Mouse (Mus musculus): ENCODE measurements around the gene Ube4b. TPM values are rescaled to one million over a fixed set of nuclear protein-coding genes. Genes with fewer than 3 reads are reported as not detected.
"Not testable (repeated sequence)": the region's sequence is repeated elsewhere in the genome, so short reads cannot be mapped to it uniquely, and the experiment has no call there.

Ube4b gene
- polyA plus RNA-seq, 1 experiment from 2014 or later, result 29.9 TPM

DNA sequence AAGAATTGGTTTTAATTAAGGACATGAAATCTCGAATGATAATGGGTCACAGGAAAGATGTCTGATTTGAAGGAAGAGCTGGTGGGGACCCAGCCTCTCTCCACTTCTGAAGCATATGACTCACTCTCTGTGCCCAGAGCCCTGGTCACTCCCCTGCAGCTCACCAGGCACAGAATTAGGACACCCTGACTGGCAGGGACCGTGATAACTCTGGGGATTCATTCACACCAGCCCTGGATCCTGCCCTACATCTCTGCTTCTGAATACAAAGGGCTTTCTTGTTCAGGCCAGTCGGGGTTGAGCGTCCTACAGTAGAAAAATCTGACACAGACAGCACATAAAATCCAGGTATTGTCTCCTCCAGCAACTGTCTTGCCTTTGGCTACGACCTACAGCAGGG, 32.0 kb upstream of the Ube4b start:
- WGBS, result 63% methylated on average over 5 of the region's 5 CpGs
- Histone ChIP-seq H3K27me3 (ENCODE audit: control insufficient read depth, insufficient read depth, low read length) (no peaks in the 10 kb centered on the region), H3K4me2 (ENCODE audit: low read depth, low read length) (no peak overlapping the region), H3K27ac (ENCODE audit: low read length) (no peak overlapping the region; the same call in 1 of the 2 replicates), H3K9me3 (replicated peaks; ENCODE audit: control insufficient read depth, low read length) (no peaks in the 10 kb centered on the region), H3K36me3 (ENCODE audit: control insufficient read depth, insufficient read depth) (no peaks in the 10 kb centered on the region), H3K4me3 (ENCODE audit: low read length) (no peak overlapping the region), H3K4me1 (ENCODE audit: control insufficient read depth, insufficient read depth, low read length) (peaks cover 10% of the 10 kb centered on the region), H3K9ac (ENCODE audit: low read length) (no peak overlapping the region)
- no peak for ATAC-seq (replicated peaks; ENCODE audit: extremely low read depth, insufficient read depth, low FRiP score)

DNA sequence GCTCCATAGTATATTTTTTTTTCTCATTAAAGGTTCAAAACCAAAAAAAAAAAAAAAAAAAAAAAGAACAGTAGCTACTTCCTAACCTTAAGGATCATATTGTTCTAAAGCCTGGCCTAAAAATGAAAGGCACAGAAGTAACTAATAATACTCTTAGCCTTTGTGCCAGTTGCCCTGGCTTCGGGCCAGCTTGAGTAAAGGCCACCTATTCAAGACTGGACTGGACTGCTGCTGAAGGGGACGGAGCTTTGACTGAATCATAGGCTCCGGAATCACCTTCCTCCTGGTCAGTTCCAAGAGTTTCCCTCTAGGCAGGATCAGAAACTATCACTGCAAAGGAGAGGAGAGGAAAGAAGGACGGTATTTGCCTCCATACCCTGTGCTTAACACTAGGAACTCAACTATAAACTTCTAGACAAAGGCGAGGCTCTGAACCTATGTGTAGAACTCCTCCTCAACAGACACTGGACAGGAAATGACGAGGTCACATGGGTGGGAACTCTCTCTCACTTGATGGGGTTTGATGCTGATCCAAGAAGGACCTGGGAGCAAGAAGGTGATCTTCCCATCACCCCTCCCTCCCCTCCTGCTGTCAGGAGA, 31.4 kb upstream of the Ube4b start:
- WGBS, result 59% methylated on average over 6 of the region's 6 CpGs
- Histone ChIP-seq H3K27ac (ENCODE audit: low read length) (peak overlapping the region; percentile 35; the same call in 1 of the 2 replicates), H3K4me3 (ENCODE audit: low read length) (no peak overlapping the region), H3K36me3 (ENCODE audit: control insufficient read depth, insufficient read depth) (no peaks in the 10 kb centered on the region), H3K4me2 (ENCODE audit: low read depth, low read length) (no peak overlapping the region), H3K9me3 (replicated peaks; ENCODE audit: control insufficient read depth, low read length) (no peaks in the 10 kb centered on the region), H3K27me3 (ENCODE audit: control insufficient read depth, insufficient read depth, low read length) (no peaks in the 10 kb centered on the region), H3K4me1 (ENCODE audit: control insufficient read depth, insufficient read depth, low read length) (peaks cover 10% of the 10 kb centered on the region), H3K9ac (ENCODE audit: low read length) (no peak overlapping the region)
- no peak for ATAC-seq (replicated peaks; ENCODE audit: extremely low read depth, insufficient read depth, low FRiP score)

DNA sequence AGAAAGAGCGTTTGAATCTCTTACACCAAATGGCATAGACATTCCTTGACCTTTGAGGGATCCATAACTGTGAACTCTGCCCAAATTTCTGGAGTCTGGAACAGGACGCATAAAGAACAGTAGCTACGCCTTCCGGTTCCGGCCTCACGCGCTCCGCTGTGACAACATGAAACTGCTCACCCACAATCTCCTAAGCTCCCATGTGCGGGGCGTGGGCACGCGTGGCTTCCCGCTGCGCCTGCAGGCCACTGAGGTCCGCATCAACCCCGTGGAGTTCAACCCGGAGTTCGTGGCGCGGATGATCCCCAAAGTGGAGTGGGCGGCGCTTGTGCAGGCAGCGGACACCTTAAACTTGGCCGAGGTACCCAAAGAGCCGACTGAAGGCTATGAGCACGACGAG, 30.6 kb upstream of the Ube4b start:
- 79% methylated on average over 27 of the region's 27 CpGs for WGBS
- H3K4me2 ChIP-seq (ENCODE audit: low read depth, low read length); H3K36me3 ChIP-seq (ENCODE audit: control insufficient read depth, insufficient read depth); H3K27me3 ChIP-seq (ENCODE audit: control insufficient read depth, insufficient read depth, low read length); ATAC-seq (replicated peaks; ENCODE audit: extremely low read depth, insufficient read depth, low FRiP score); H3K4me3 ChIP-seq (ENCODE audit: low read length); H3K9ac ChIP-seq (ENCODE audit: low read length); H3K27ac ChIP-seq (ENCODE audit: low read length); H3K9me3 ChIP-seq (replicated peaks; ENCODE audit: control insufficient read depth, low read length): not testable (repeated sequence)
- H3K4me1 ChIP-seq (ENCODE audit: control insufficient read depth, insufficient read depth, low read length), result peaks cover 10% of the 10 kb centered on the region

DNA sequence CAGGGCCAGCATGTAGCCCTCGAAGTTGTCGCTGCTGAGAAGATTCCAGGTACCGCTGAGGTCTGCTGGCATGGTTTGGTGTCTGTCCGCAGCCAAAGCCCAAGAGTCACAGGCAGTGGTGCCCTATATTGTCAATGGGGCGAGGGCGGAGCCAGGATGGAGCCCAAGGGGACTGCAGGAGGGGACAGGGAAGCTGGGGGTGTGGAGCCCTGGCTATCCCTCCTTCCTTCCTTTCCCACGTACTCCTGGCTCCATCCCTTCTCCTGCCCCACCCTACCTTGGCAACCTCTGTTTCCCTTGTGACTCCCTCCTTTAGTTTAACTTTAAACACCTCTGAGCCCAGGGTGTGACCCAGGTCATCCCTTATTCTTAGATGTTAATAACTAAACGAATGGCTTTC, 28.3 kb upstream of the Ube4b start, which contains the start of gene Rbp7:
TSS of gene Rbp7 (minus strand) at position 100 of the 400 bp plus-strand sequence.
- Histone ChIP-seq H3K4me1 (ENCODE audit: control insufficient read depth, insufficient read depth, low read length) (peaks cover 5% of the 10 kb centered on the region; the same call in 1 of the 2 replicates), H3K4me3 (ENCODE audit: low read length) (no peak within 1 kb of the TSS), H3K9ac (ENCODE audit: low read length) (no peak within 1 kb of the TSS; the same call in 1 of the 2 replicates), H3K27ac (ENCODE audit: low read length) (no peak within 1 kb of the TSS), H3K36me3 (ENCODE audit: control insufficient read depth, insufficient read depth) (no peaks in the 10 kb centered on the region), H3K9me3 (replicated peaks; ENCODE audit: control insufficient read depth, low read length) (no peaks in the 10 kb centered on the region), H3K4me2 (ENCODE audit: low read depth, low read length) (no peak within 1 kb of the TSS), H3K27me3 (ENCODE audit: control insufficient read depth, insufficient read depth, low read length) (no peaks in the 10 kb centered on the region)
- ATAC-seq (replicated peaks; ENCODE audit: extremely low read depth, insufficient read depth, low FRiP score), result no peak
- 46% methylated on average over 8 of the region's 8 CpGs for WGBS

DNA sequence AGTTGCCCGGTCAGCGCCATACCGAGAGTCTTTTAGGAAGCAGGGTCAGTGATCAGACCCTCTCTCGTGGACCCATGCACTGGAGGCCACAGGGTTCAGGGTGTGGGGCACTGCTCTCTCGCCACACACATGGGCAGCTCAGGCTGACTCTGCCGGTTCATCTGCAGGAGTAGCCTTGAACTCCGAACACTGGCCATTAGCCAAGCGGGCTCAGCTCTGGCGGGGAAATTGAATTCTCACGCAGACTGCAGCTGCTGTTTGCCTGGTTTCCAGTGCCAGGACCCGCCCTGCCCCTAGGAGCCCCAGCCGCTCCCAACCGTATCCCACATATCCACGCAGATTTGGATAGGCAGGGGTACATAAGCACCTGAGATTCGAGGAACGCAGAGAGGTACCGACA, 27.7 kb upstream of the Ube4b start:
- Histone ChIP-seq H3K4me1 (ENCODE audit: control insufficient read depth, insufficient read depth, low read length) (peaks cover 5% of the 10 kb centered on the region; the same call in 1 of the 2 replicates), H3K27ac (ENCODE audit: low read length) (no peak overlapping the region), H3K4me3 (ENCODE audit: low read length) (no peak overlapping the region), H3K9me3 (replicated peaks; ENCODE audit: control insufficient read depth, low read length) (no peaks in the 10 kb centered on the region), H3K4me2 (ENCODE audit: low read depth, low read length) (no peak overlapping the region), H3K27me3 (ENCODE audit: control insufficient read depth, insufficient read depth, low read length) (no peaks in the 10 kb centered on the region), H3K9ac (ENCODE audit: low read length) (no peak overlapping the region), H3K36me3 (ENCODE audit: control insufficient read depth, insufficient read depth) (no peaks in the 10 kb centered on the region)
- 74% methylated on average over 17 of the region's 17 CpGs for WGBS
- no peak for ATAC-seq (replicated peaks; ENCODE audit: extremely low read depth, insufficient read depth, low FRiP score)

DNA sequence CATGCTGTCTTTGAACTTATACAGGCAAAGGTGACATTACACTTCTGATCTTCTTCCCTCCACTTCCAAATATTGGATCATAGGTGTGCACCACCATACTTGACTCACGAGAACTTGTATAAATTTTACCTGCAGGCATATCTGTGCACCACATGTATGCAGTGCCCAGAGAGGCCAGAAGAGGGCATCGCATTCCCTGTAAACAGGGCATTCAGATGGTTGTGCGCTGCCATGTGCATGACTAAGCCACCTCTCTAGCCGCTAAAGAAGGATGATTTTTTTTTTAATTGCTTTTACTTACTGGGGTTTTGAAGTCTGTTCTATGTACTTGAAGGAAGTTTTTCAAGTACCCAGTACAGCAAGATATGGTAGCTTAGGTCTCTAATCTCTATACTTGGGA, 27.1 kb upstream of the Ube4b start:
- no peaks in the 10 kb centered on the region for H3K9me3 ChIP-seq (replicated peaks; ENCODE audit: control insufficient read depth, low read length)
- no peak for ATAC-seq (replicated peaks; ENCODE audit: extremely low read depth, insufficient read depth, low FRiP score)
- H3K27ac ChIP-seq (ENCODE audit: low read length), result no peak overlapping the region
- no peak overlapping the region for H3K4me3 ChIP-seq (ENCODE audit: low read length)
- 73% methylated on average over 4 of the region's 4 CpGs for WGBS
- H3K9ac ChIP-seq (ENCODE audit: low read length), result no peak overlapping the region
- H3K36me3 ChIP-seq (ENCODE audit: control insufficient read depth, insufficient read depth), result no peaks in the 10 kb centered on the region
- H3K4me1 ChIP-seq (ENCODE audit: control insufficient read depth, insufficient read depth, low read length), result peaks cover 5% of the 10 kb centered on the region; the same call in 1 of the 2 replicates
- no peak overlapping the region for H3K4me2 ChIP-seq (ENCODE audit: low read depth, low read length)
- no peaks in the 10 kb centered on the region for H3K27me3 ChIP-seq (ENCODE audit: control insufficient read depth, insufficient read depth, low read length)

DNA sequence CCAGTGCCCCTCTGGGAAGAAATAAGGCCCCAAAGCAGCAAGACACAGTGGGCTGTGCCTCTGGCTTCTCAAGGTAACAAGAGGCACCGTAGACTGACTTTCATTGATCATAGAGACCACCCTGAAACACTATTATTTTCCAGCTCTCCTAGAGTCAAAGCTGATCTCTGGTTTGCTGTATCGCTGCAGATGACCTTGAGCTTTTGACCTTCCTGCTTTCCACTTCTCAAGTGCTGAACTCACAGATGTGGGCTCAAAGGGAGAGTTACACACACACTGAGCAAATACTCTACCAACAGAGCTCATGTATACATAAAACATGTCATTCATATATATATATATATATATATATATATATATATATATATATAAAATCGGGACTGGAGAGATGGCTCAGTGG, 24.1 kb upstream of the Ube4b start:
- no peaks in the 10 kb centered on the region for H3K27me3 ChIP-seq (ENCODE audit: control insufficient read depth, insufficient read depth, low read length)
- H3K4me1 ChIP-seq (ENCODE audit: control insufficient read depth, insufficient read depth, low read length), result peaks cover 4% of the 10 kb centered on the region; the same call in 1 of the 2 replicates
- H3K9me3 ChIP-seq (replicated peaks; ENCODE audit: control insufficient read depth, low read length), result no peaks in the 10 kb centered on the region
- H3K27ac ChIP-seq (ENCODE audit: low read length), result no peak overlapping the region
- no peak for ATAC-seq (replicated peaks; ENCODE audit: extremely low read depth, insufficient read depth, low FRiP score)
- no peak overlapping the region for H3K4me3 ChIP-seq (ENCODE audit: low read length)
- no peak overlapping the region for H3K9ac ChIP-seq (ENCODE audit: low read length)
- 77% methylated on average over 3 of the region's 3 CpGs for WGBS
- no peak overlapping the region for H3K4me2 ChIP-seq (ENCODE audit: low read depth, low read length)
- H3K36me3 ChIP-seq (ENCODE audit: control insufficient read depth, insufficient read depth), result no peaks in the 10 kb centered on the region

DNA sequence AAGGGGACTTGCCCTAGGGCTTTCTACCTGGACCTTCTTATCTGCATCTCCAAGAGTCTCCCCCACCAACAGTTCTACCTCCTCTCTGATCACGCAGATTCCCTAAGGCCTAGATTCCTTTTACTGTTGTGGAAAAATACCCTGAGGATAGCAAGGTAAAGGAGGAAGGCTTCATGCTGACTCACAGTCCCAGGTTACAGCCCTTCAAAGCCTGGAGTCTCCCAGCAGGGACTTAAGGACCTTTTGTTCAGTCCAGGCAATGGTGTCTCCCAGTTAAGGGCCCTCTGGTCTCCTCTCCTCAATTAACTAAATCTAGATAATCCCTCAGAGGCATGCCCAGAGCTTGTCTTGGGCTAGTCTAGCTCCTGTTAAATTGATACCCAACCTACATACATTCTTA, 19.8 kb upstream of the Ube4b start:
- Histone ChIP-seq H3K9me3 (replicated peaks; ENCODE audit: control insufficient read depth, low read length) (no peaks in the 10 kb centered on the region), H3K4me3 (ENCODE audit: low read length) (no peak overlapping the region; the same call in 1 of the 2 replicates), H3K4me1 (ENCODE audit: control insufficient read depth, insufficient read depth, low read length) (peaks cover 13% of the 10 kb centered on the region), H3K9ac (ENCODE audit: low read length) (0 out of 2 replicates have a peak overlapping the region, but pooled peaks have one; percentile 35), H3K27me3 (ENCODE audit: control insufficient read depth, insufficient read depth, low read length) (no peaks in the 10 kb centered on the region), H3K36me3 (ENCODE audit: control insufficient read depth, insufficient read depth) (no peaks in the 10 kb centered on the region), H3K27ac (ENCODE audit: low read length) (peak overlapping the region; percentile 67), H3K4me2 (ENCODE audit: low read depth, low read length) (peak overlapping the region; percentile 80; the same call in 1 of the 2 replicates)
- 61% methylated on average over 1 of the region's 1 CpGs for WGBS
- no peak for ATAC-seq (replicated peaks; ENCODE audit: extremely low read depth, insufficient read depth, low FRiP score)

DNA sequence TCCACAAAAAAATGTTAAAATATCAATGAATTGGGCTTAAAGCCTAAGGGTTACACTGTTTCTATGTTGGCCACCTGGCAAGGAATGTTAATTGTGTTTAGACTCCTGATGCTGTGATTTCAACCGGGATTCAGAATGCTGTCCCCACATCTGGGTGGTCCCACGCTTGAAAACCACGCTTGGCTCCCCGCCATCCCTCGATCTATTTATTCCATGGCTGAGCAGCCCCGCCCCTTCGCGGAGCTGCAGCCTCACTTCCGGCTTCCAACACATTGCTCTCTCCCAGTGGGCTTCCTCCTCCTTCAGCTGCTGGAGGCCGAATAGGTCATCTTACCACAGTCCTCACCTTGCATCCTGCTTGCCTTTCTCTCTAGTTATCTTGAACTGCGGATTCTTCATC, 19.3 kb upstream of the Ube4b start:
- ATAC-seq (replicated peaks; ENCODE audit: extremely low read depth, insufficient read depth, low FRiP score), result peak; percentile 49

More for the DNA sequence above, 19.3 kb upstream of the Ube4b start:
- peak overlapping the region; percentile 92 for H3K27ac ChIP-seq (ENCODE audit: low read length)
- peak overlapping the region; percentile 80 for H3K4me2 ChIP-seq (ENCODE audit: low read depth, low read length)
- 5% methylated on average over 11 of the region's 11 CpGs for WGBS
- no peaks in the 10 kb centered on the region for H3K27me3 ChIP-seq (ENCODE audit: control insufficient read depth, insufficient read depth, low read length)
- H3K9ac ChIP-seq (ENCODE audit: low read length), result peak overlapping the region; percentile 78
- H3K4me3 ChIP-seq (ENCODE audit: low read length), result peak overlapping the region; percentile 50
- H3K36me3 ChIP-seq (ENCODE audit: control insufficient read depth, insufficient read depth), result no peaks in the 10 kb centered on the region
- H3K9me3 ChIP-seq (replicated peaks; ENCODE audit: control insufficient read depth, low read length), result no peaks in the 10 kb centered on the region
- H3K4me1 ChIP-seq (ENCODE audit: control insufficient read depth, insufficient read depth, low read length), result peaks cover 13% of the 10 kb centered on the region

Measured in heart, embryonic 16.5 days (tissue).